10 mouse cellular contexts compared by ENCODE assay signal in the genomic region with DNA sequence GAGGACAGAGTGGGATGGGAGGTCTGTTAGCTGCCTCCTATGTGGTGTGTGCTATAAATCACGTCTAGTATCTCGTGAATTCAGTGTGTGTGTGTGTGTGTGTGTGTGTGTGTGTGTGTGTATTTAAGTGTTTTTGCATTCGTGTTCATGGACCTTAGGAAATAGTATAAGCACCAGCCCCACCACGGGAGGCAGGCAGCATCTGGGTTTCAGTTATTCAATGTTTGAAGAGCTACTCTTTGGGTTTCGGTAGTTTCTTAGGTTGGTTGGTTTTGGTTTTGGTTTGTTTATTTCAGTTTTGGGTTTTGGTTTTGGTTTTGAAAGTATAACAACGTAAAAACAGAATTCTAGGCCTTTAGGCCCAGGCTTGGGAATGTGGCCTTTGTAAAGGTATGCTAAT.
"Had no signal": no experiment of that assay in that cellular context is flagged by ENCODE, and none has a peak within 500 bp of the region (broad histone marks: within the 10 kb centered on the region; RNA-seq: fewer than 3 reads in every experiment).

No protein-coding gene starts in this region.

- DNase-seq: kidney, postnatal 10 days; kidney, postnatal 36 days; layer of hippocampus, postnatal 36 days; left cerebral cortex, postnatal 4 days; liver, postnatal 0 days; lung, embryonic 14.5 days; retina, postnatal 1 day; right cerebral cortex, postnatal 25 days; spleen, adult 18-20 months; thymus, postnatal 25 days had no signal
